In genomic region chrX:12759625-12760024, GRCm38 (mm10) we compare ENCODE assay signal across 9 mouse cellular contexts. TPM values are rescaled to one million over a fixed set of nuclear protein-coding genes. Genes with fewer than 3 reads are reported as not detected.
DNase-seq lines count a peak whose midpoint lies in the region; ATAC-seq and TF ChIP-seq lines count a peak whose summit lies in the region.
"Had no signal": no experiment of that assay in that cellular context is flagged by ENCODE, and none has a peak within 500 bp of the region (broad histone marks: within the 10 kb centered on the region; RNA-seq: fewer than 3 reads in every experiment).

No protein-coding gene starts in this region.

- H3K4me3 ChIP-seq in kidney, postnatal 0 days (replicated peaks; ENCODE audit: low read depth, low read length) = peak overlapping the region; percentile 13; the same call in 1 of the 2 replicates
- peak overlapping the region; percentile 60 for H3K4me3 ChIP-seq in embryonic facial prominence, embryonic 13.5 days
- H3K4me3 ChIP-seq in hindbrain, postnatal 0 days (ENCODE audit: low read length) = peak overlapping the region; percentile 56; the same call in 1 of the 2 replicates
- peak overlapping the region; percentile 19; the same call in 1 of the 2 replicates for H3K4me3 ChIP-seq in midbrain, embryonic 16.5 days (ENCODE audit: low read depth, low read length)
- H3K4me3 ChIP-seq in cerebellum, adult 2 months (replicated peaks; ENCODE audit: insufficient read depth, low read depth, low read length) = no peak overlapping the region

- no peak for TF ChIP-seq POLR2A in cerebellum, adult 2 months (IDR thresholded peaks at IDR 0.05; ENCODE audit: borderline replicate concordance, insufficient read depth, low read length)

- peak overlapping the region; percentile 55 for H3K4me2 ChIP-seq in kidney, postnatal 0 days (ENCODE audit: low read length)
- H3K4me2 ChIP-seq in embryonic facial prominence, embryonic 13.5 days = peak overlapping the region; percentile 58
- H3K4me2 ChIP-seq in hindbrain, postnatal 0 days (ENCODE audit: low read depth, low read length) = peak overlapping the region; percentile 57
- H3K4me2 ChIP-seq in midbrain, embryonic 16.5 days (ENCODE audit: low read length) = peak overlapping the region; percentile 62

- H3K9ac ChIP-seq in kidney, postnatal 0 days (ENCODE audit: low read depth, low read length) = no peak overlapping the region
- no peak overlapping the region for H3K9ac ChIP-seq in embryonic facial prominence, embryonic 13.5 days
- no peak overlapping the region for H3K9ac ChIP-seq in hindbrain, postnatal 0 days (replicated peaks; ENCODE audit: low read length)
- H3K9ac ChIP-seq in midbrain, embryonic 16.5 days (ENCODE audit: low read depth, low read length) = no peak overlapping the region

- no peaks in the 10 kb centered on the region for H3K9me3 ChIP-seq in kidney, postnatal 0 days (replicated peaks; ENCODE audit: low read length)
- H3K9me3 ChIP-seq in embryonic facial prominence, embryonic 13.5 days = no peaks in the 10 kb centered on the region
- H3K9me3 ChIP-seq in hindbrain, postnatal 0 days (ENCODE audit: low read length) = no peaks in the 10 kb centered on the region
- no peaks in the 10 kb centered on the region for H3K9me3 ChIP-seq in midbrain, embryonic 16.5 days (replicated peaks; ENCODE audit: control insufficient read depth, low read length, poor library complexity, severe bottlenecking)

- ATAC-seq in kidney, postnatal 0 days (replicated peaks; ENCODE audit: low FRiP score, low read depth) = no peak
- ATAC-seq in embryonic facial prominence, embryonic 13.5 days (ENCODE audit: insufficient number of reproducible peaks, insufficient read depth, low FRiP score, low TSS enrichment, low read depth) = no peak
- ATAC-seq in hindbrain, postnatal 0 days = no peak
- ATAC-seq in midbrain, embryonic 16.5 days = no peak

- no peaks in the 10 kb centered on the region for H3K36me3 ChIP-seq in kidney, postnatal 0 days (ENCODE audit: insufficient read depth, low read length)
- H3K36me3 ChIP-seq in embryonic facial prominence, embryonic 13.5 days = no peaks in the 10 kb centered on the region
- no peaks in the 10 kb centered on the region for H3K36me3 ChIP-seq in hindbrain, postnatal 0 days (ENCODE audit: insufficient read depth, low read length)
- no peaks in the 10 kb centered on the region for H3K36me3 ChIP-seq in midbrain, embryonic 16.5 days (ENCODE audit: control insufficient read depth, insufficient read depth, low read length)

- no peak overlapping the region for H3K27ac ChIP-seq in kidney, postnatal 0 days
- no peak overlapping the region for H3K27ac ChIP-seq in embryonic facial prominence, embryonic 13.5 days
- no peak overlapping the region for H3K27ac ChIP-seq in hindbrain, postnatal 0 days
- no peak overlapping the region for H3K27ac ChIP-seq in midbrain, embryonic 16.5 days (ENCODE audit: low read length)
- no peak overlapping the region for H3K27ac ChIP-seq in cerebellum, adult 2 months (ENCODE audit: insufficient read depth, low read length)

- TF ChIP-seq CTCF in kidney, postnatal 0 days (IDR thresholded peaks at IDR 0.05; ENCODE audit: low read depth) = no peak
- no peak for TF ChIP-seq CTCF in hindbrain, postnatal 0 days (IDR thresholded peaks at IDR 0.05; ENCODE audit: low read depth)
- no peak for TF ChIP-seq CTCF in cerebellum, adult 2 months (IDR thresholded peaks at IDR 0.05; ENCODE audit: borderline replicate concordance, insufficient read depth, low read depth, low read length)

- H3K27me3 ChIP-seq in kidney, postnatal 0 days (ENCODE audit: insufficient read depth, low read length) = no peaks in the 10 kb centered on the region
- peaks cover 26% of the 10 kb centered on the region for H3K27me3 ChIP-seq in embryonic facial prominence, embryonic 13.5 days
- H3K27me3 ChIP-seq in hindbrain, postnatal 0 days (ENCODE audit: insufficient read depth, low read length) = no peaks in the 10 kb centered on the region
- no peaks in the 10 kb centered on the region for H3K27me3 ChIP-seq in midbrain, embryonic 16.5 days (ENCODE audit: control insufficient read depth, insufficient read depth, low read depth, low read length)
- H3K27me3 ChIP-seq in cerebellum, adult 2 months (ENCODE audit: control insufficient read depth, insufficient read depth, low read length) = no peaks in the 10 kb centered on the region

- H3K4me1 ChIP-seq in kidney, postnatal 0 days (replicated peaks; ENCODE audit: insufficient read depth, low read length) = no peaks in the 10 kb centered on the region
- 0 out of 2 replicates have a peak, but pooled peaks cover 6% of the 10 kb centered on the region for H3K4me1 ChIP-seq in embryonic facial prominence, embryonic 13.5 days
- no peaks in the 10 kb centered on the region for H3K4me1 ChIP-seq in hindbrain, postnatal 0 days (ENCODE audit: insufficient read depth, low read length)
- H3K4me1 ChIP-seq in midbrain, embryonic 16.5 days (ENCODE audit: control insufficient read depth, insufficient read depth, low read length) = peaks cover 16% of the 10 kb centered on the region
- H3K4me1 ChIP-seq in cerebellum, adult 2 months (ENCODE audit: control insufficient read depth, insufficient read depth, low read length) = no peaks in the 10 kb centered on the region

- WGBS in kidney, postnatal 0 days = 59% methylated on average over 5 of the region's 5 CpGs
- WGBS in embryonic facial prominence, embryonic 13.5 days = 45% methylated on average over 5 of the region's 5 CpGs
- 46% methylated on average over 5 of the region's 5 CpGs for WGBS in hindbrain, postnatal 0 days
- 55% methylated on average over 5 of the region's 5 CpGs for WGBS in midbrain, embryonic 16.5 days
- WGBS in cerebellum, adult 2 months = 37% methylated on average over 5 of the region's 5 CpGs

- DNase-seq in kidney, postnatal 0 days (ENCODE audit: low spot score) = no peak
- no peak for DNase-seq in kidney, postnatal 4 days
- no peak for DNase-seq in hindbrain, postnatal 0 days (ENCODE audit: low spot score)
- DNase-seq in frontal cortex, postnatal 36 days (ENCODE audit: low spot score in 2 of 2) = no peak
- DNase-seq in cerebellum, adult 2 months = no peak
- DNase-seq in frontal cortex, adult 2 months (ENCODE audit: extremely low spot score in 1 of 2, low spot score in 1 of 2) = no peak
- DNase-seq: cerebellum, postnatal 10 days had no signal

RNA-seq across cellular contexts. Expression of gene Med14, which starts 2.2 kb away (rescaled TPM):
- 9.6 and 10.4 TPM in 2 replicates for polyA plus RNA-seq in kidney, postnatal 0 days (2015; fragmentation: Nextera tagmentation; extraction: Ambion mirVana)
- 12.2 and 12.6 TPM in 2 replicates for polyA plus RNA-seq in embryonic facial prominence, embryonic 13.5 days (2015; fragmentation: Nextera tagmentation; extraction: Ambion mirVana)
- 28.0 and 28.4 TPM in 2 replicates for total RNA-seq in hindbrain, postnatal 0 days (2014; rRNA removed)
- 8.0 and 8.8 TPM in 2 replicates for polyA plus RNA-seq in hindbrain, postnatal 0 days (2015; fragmentation: Nextera tagmentation; extraction: Ambion mirVana)
- polyA plus RNA-seq in midbrain, embryonic 16.5 days (2015; fragmentation: Nextera tagmentation; extraction: Ambion mirVana) = 11.8 and 12.6 TPM in 2 replicates
- polyA plus RNA-seq in cerebellum, adult 2 months (2012; rRNA removed) = 31.4 and 35.1 TPM in 2 replicates
- 34.5 and 35.2 TPM in 2 replicates for polyA plus RNA-seq in frontal cortex, adult 2 months (2012; rRNA removed)
